Mouse (Mus musculus) retina, postnatal 7 days (tissue): Measurements from ENCODE around the gene Pmel.

ENCODE experiments used
- DNase-seq: peaks from one replicate; pipeline ENCODE4 v3.0.0-alpha.2; 2012; ENCODE audit warnings: low read depth, low spot score

The Pmel gene

DNA sequence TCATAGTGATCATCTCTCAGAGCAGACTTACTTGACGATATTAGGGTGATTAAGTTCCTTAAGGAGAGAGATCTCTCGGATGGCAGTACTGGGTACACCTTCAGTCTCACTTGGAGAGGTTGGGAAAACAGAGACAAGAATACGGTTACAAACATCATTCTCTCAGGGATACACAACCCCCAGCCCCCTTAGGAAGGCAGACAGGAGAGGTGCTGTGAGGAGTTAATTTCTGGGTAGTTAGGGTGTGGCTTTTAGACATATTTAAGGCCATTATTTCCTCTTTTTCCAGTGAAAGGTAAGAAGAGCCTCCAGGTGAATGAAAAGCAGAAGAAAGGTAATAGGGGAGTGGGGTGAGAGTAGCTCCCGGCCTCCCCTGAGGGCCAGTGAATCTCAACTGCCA, at the start of gene Pmel:
TSS of gene Pmel (plus strand) at position 301 of the 400 bp plus-strand sequence.
- DNase-seq: no peak

DNA sequence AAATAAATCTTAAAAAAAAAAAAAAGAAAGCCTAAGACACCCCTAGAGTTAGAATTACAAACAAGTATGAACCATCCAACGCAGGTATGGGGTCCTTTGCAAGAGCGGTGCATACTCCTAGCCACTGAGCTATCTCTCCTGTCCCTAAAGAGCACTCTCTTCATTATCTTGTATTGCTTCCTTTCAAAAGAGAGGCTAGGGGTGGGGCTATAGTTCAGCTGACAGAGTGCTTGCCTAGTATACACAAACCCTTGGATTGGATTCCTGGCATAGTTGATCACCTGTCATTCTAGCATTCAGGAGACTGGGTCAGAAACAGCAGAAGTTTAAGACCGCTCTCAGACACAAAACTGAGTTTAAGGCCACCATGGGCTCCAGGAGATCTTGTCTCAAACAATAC, 48.7 kb upstream of the Pmel start:
- no peak for DNase-seq

DNA sequence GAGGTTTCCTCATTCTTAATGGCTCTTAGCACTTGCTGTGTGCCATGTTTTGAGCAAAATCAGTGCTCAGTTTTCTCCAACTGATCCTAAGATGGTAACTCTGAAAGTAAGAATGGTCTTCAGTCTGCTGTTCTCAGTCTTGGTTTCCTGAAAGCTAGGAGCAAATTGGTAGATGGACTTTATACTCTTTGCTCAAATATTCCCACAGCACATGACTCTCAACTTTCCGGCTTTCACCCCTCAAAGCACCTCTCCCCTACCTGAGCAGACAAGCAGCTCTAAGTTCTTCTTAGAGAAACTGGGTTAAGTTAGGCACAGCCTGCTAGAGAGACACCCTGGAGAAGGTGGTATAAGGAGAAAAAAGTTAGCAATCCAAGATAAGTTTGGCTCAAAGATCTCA, 47.3 kb upstream of the Pmel start:
- DNase-seq: no peak

DNA sequence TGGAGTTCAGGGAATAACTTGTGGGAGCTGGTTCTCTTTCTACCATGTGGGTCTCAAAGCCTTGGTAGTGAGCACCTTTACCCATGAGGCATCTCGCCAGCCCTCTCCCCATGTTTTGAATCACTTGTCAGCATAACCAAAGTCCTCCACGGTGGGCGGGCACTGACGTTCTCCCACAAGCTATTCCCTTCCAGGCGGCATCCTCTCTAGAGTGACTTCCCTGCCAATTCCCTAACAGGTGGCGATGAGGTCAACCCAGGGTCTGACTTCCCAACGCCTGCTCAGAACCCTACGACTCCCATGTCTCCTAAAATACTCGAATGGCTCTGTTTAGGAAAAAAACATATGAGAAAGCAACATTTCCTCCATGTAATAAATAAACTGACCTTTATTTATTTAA, 46.2 kb upstream of the Pmel start:
- no peak for DNase-seq

DNA sequence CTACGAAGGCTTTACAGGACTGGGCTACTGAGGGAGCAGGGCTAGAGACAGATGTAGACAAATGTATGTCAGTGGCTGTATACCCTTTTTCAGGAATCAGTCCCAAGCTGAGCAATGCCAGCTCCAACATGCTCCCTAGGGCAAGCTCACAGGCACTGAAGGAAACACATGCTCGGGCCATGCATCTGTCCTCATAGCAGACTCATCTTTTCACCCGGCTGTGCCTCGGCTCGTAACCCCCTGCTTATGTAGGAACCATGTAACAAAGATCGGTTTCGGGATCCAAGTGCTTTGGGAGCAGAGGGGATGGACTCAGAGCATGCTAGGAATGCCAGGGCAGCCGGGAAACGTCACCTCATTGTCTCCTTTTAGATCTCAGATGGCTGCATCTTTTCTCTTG, 44.5 kb upstream of the Pmel start:
- DNase-seq: no peak

DNA sequence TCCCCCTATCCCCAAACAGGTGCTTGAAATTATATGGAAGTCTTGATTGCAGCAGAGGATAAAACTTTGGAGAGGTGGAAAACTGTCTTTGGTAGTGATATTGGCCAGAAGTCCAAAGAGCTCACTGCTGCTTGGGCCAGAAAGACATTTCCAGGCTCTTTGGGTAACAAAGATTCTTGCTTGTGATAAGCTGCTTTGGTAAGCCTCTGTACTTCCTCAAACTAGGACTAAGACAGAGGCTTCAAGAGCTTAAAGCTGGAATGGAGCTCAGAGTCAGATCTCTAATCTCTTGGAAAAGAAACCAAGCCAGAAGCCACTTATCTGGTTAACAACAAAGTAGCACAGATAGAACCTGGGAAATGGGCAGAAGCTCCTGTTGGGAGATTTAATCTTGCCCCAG, 41.5 kb upstream of the Pmel start:
- DNase-seq: no peak

DNA sequence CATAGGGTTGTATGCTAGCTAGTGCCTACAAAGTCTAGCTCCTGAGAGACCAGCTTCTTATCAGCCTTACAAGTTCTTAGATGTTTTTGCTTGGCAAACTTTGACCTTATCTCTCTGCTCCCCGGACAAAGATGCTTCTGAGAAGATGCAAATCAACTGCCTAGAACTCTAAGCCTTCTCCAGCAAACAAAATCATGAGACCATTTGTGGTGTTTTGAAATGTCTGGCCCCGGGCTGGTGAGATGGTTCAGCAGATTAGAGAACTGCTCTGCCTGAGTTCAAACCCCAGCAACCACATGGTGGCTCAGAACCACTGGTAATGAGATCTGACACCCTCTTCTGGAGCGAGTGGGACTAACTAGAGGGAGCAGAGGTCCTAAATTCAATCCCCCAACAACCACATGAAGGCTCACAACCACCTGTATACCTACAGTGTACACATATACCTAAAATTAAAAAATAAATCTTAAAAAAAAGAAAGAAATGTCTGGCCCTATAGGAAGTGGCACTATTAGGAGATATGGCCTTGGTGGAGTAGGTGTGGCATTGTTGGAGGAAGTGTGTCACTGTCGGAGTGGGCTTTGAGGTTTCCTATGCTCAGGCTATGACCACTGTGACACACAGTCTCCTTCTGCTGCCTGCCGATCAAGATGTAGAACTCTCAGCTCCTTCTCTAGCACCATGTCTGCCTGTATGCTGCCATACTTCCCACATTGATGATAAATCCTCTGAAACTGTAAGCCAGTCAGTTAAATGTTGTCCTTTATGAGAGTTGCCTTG, 40.4 kb upstream of the Pmel start:
- no peak for DNase-seq

DNA sequence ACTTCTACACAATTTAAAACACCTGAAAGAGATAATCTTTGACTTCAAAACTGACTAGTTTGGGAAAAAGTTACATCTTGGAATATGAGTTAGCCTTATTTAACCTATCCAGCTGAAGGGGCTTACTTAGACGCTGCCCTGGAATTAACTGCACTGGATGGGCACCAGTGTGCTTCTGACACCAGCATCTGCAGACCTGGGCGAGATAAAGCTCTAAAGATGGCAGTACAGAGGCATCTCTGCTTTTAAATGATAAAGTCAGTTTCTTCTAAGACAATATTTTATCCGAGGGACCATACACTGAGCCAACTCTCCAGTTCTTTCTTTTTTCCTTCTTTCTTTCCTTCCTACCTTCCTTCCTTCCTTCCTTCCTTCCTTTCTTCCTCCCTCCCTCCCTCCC, 39.2 kb upstream of the Pmel start:
- no peak for DNase-seq

DNA sequence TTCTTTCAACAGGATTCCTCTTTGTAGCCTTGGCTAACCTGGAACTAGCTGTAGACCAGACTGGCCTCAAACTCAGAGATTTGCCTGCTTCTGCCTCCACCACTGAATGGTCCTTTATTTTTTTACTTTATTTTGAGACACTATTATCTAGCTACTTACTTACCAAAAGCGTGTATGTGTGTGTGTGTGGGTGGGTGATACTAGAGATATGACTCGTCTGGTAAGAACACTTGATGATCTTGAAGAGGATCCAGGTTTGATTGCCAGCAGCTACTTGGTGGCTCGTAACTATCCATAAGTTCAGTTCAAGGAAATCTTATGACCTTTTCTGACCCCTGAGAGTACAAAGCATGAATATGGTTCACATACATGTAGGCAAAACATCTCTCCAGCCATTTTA, 38.7 kb upstream of the Pmel start:
- DNase-seq: no peak

DNA sequence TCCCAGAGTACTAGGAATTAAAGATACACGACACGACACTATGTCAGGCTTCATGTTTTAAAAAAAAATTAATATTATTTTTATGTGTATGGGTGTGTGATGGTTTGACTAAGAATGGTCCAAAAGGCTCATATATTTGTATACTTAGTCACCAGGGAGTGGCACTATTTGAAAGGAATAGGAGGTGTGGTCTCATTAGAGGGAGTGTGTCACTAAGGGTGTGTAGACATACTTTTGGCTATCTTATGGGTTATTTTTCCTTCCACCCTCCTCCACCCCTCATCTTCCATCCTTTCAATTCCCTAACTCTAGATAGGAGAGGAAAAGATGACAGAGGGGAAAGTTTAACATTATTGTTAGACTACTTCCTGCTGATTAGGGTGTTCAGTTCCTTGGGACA, 38.2 kb upstream of the Pmel start:
- DNase-seq: no peak

DNA sequence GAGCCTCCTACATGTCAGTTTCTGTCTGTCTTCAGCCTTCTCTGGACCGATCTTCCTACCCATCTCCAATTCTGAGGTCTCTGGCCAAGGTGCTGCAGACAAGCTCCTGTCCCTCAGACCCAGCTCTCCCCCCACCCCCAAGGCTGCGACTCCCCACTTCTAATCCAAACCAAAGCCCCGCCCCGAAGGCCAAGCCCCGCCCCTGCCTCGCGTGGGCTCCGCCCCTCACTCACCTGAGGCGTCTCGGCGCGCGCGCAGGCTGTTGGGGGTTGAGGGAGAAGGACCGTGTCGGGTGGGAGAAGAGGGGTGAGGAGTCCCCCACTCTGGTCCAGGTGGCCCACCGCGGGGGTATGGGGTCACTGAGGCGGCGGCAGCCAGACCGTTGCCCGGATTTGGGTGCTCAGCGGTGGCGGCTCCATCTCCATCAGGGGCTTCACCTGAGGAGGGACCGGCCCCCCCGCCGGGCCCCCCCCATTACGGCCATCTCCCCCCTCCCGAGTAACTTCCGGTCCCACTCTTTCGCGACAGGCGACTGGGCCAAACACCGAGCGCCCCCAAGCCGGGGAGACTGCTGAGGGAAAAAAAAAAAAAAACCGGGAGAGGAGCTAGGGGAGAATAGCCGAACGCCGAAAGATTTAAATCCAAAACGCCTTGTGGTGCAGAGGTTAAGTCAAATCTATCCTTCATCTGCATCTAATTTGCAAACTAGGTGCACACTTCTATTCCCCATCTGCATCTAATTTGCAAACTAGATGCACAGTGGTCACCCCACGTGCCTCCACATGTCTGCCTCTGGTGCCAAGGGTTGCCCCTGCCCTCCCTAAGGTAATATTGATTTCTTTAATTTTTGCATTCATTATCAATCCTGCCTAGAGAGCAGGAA, 35.0 kb upstream of the Pmel start:
- DNase-seq: no peak

DNA sequence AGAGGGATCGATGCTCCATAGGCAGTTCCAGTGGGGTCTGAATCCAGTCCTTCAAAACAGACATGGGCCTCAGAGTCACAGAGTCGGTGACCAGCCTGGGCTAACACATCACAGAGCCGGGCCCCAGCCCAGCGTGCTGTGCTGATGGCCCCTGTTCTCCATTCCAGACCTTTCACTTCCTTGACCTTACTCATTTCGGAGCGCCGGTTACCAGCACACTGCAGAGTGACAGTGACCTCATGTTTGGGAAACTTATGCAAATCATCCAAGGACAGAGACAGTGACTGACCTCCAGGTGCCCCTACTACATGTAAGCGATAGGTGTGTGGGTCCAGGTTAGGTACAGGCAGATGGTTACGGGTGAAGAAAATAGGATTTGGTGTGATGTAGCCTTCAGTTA, 32.8 kb upstream of the Pmel start:
- DNase-seq: no peak

DNA sequence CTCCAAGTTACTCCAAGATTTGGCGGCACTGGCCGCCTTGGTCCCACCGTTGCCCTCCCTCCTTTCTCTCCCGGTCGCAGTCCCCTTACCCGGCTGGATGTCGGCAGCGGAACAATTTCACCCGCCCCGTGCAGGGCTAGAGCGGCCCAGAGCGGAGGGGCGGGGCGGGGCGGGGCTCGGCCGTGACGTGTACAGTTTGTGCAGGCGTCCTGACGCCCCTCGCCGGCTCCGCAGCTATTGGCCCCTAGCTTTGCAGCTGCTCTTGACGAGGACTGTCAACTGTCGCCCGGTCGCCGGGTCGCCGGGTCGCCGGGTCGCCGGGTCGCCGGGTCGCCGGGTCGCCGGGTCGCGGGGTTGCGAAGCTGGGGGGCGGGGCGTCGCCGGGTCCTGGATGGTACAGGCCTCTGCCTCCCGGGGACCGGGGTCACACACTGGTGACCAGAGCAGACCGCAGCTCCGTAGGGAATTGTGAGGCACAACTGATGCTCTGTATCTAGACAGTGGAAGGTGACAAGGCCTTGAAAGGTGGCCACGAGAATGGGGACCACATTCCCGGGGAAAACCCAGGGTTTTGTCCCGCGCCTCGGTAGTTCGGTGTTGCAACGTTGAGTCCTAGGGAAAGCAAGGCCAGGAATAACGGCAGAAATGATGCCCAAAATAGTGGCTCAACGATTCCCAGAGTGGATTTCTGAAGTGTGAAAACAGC, 30.1 kb upstream of the Pmel start, which contains the start of gene Suox:
TSS of gene Suox (minus strand) at position 311 of the 706 bp plus-strand sequence.
- DNase-seq: peak; percentile 54

DNA sequence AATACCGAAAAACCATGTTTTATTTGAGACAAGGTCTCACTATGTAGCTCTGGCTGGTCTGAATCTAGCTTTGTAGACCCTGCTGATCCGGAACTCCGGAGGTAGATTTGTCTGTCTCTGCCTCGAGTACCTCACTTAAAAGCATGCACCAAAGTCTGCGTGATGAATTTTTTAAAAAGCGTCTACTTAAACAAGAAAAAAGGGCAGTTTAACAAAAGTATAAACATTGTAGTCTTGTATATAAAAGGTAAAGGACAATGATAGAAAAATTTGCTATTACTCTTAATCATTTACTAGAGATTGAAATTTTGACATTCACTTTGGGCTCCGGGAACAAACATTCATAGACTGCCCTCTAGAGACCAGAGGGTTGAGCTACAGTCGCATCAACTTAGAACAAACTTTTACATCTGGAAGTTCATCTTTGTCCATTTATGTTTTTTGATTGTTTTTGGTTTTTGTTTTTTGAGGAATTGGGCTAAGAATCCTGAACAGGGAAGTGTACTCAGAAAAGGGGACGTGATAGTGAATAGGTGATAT, 29.5 kb upstream of the Pmel start:
- DNase-seq: no peak

DNA sequence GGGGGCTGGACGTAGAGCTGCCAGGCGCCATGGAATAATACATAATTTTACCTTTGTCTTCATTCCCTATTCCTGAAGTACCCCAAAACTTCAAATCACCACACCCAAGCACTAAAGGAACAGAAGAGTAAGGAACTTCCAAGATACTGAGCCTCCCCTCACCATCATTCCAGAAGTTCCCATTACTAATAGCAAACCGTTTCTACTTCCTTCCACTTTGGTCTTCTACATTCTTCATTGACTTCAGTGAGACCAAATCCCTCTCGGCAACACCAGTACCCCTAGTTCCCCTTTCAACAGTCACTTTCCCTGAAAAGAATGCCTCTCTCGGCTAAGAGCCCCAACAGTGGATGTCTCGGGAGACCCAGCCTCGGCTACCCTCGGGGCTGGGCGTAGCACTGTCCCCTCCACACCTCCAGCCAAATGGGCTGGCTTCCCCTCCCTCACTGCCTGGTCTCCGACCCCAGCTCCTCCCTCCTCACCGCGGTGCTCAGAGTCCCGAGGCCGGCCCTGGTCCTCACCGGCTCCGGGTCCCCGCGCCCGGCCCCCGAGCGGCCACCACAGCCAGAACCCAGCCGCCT, 8.5 kb upstream of the Pmel start:
- DNase-seq: no peak

DNA sequence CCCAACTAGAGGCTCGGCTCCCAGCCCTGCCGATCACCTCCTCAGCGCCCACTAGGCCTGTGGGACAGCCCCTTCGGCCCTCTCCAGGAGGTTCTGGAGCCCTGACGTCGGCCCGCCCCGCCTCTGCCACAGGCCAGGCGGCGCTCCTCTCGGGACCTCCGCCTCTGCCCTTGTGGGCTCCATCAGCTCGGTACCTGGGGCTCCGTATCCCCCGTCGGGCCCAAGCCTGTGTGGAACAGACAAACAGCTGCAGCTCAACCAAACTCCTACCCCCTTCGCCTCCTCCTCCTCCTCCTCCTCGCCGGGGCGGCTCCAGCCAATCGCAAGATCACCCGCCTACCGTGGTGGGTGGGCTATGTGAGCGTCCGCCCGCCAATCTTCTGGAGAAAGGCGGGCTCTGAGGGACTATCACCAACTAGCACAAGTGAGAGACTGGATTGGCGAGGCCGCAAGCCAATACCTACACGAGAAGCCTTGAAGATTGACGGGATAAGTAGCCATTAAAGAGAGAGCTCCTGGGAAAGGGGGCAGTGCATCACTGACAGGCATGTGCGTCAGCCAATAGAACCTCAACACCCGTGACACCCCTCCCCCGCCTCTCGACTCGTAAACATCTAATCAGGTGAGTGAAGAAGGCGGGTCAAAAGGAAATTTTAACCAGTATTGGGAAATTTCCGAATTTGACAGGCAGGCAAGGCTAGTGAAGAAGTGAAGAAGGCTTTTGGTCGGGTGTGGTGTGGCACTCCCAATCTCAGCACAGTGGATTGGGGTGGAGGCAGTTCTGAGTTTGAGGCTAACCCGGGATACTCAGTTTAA, 7.8 kb upstream of the Pmel start, which contains the start of gene Rab5b:
TSS of gene Rab5b (minus strand) at position 273 of the 816 bp plus-strand sequence.
- DNase-seq: peak; percentile 98

DNA sequence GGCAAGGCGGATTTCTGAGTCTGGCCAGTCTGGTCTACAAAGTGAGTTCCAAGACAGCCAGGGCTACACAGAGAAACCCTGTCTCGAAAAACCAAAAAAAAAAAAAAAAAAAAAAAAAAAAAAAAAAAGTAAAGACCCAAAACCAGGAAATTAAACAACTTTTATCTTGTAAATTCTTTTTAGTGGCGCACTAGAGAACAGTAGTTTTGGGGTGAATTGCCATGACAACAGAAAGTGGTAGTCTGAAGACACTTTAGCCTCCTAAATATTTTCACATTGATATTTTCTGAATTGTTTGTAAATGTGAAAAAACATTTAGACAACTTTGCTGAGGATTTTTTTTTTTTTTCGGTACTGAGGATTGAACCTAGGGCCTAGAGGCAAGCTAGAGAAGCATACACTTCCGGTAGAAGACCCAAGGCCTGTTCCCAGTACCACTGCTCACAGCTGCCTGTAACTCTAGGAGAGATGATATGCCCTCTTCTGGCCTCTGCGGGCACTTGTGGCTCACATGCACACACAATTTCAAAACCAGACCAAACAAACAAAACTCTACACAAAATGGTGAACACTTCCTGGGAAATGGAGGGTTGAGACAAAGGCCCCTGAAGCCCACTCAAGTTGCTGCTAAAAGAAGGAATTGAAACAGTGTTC, 6.8 kb upstream of the Pmel start:
- DNase-seq: no peak

DNA sequence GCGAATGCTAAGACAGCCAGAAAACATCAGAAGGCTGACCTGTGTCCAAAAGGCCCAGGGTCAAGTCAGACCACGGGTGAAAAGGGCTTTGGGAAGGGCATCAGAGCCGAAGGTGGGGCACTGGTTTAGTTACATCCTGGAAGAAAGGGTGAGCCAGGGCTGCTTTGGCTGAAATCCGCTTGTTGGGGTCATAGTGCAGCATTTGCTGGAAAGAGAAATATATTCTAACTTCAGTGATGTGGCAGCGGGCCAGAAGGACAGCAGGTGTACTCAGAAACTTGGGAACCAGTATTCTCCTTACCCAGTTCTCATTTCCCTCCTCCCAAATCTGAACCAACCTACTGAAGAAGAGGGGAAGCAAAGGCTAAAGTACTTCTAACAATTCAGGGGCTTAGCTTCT, 5.0 kb upstream of the Pmel start:
- no peak for DNase-seq

DNA sequence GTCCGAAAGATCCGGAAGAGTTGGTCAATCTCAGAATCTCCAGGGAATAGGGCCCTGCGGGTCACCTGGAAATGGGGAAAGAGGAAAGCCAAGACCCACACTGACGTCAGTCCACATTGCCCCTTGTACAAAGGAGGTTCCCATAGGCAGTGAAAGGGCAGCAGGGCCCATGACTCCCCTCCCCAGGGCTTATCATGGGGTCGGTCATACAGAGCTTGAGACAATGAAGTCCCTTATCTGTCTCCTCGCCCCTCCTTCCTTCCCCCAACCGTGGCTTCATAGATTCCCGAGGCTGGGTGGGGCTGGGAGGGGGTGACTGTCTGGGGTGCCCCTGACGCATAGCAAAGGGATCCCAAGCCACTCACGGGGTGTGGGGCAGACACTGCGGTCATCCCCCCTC, 4.4 kb upstream of the Pmel start:
- no peak for DNase-seq

DNA sequence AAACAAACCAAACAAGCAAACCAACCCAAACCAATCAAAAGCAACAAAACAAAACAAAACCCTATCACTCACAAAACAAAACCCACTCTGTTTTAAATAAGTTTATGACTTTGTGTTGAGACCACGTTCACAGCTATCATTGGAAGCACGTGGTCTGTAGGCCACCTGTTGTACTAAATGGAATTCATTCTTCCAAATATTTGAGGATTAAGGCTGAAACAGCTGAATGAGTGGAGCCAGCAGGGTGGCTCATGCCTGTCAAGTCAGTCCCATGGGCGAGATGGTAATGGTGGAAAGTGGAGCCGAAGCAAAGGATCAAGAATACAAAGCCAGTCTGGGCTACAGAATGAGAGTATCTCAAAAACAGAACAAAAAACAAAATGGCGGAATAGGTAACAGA, 3.3 kb upstream of the Pmel start:
- no peak for DNase-seq
